Mouse (Mus musculus) MEL (cell line): Measurements from ENCODE around the gene Cmklr1. TPM values are rescaled to one million over a fixed set of nuclear protein-coding genes. Genes with fewer than 3 reads are reported as not detected.

Source experiments
- DNase-seq: peaks from one replicate; pipeline ENCODE4 v3.0.0; 2011; ENCODE audit warnings: low read depth, low spot score
- H3K27ac ChIP-seq: 2 replicates; pipeline ENCODE4 v1.5.1; 2012; ENCODE audit warnings: low read depth, mild to moderate bottlenecking, control low read depth, low read length, moderate library complexity; ENCODE audit not compliant: control insufficient read depth
- H3K27me3 ChIP-seq, 2 experiments: fragments of 150-350 bp in 1 of 2; sonication (generic) in 1 of 2; 2 replicates each; pipeline ENCODE4 v1.6.1; 2012; ENCODE audit warnings: low read length in 2 of 2, mild to moderate bottlenecking in 2 of 2, improper control_type of control experiment in 1 of 2, moderate library complexity in 1 of 2; ENCODE audit not compliant: insufficient read depth in 2 of 2, control insufficient read depth in 1 of 2
- H3K36me3 ChIP-seq, 2 experiments: 2 replicates each; pipeline ENCODE4 v1.6.1; 2012 to 2014; ENCODE audit warnings: low read length in 2 of 2, improper control_type of control experiment in 1 of 2, inconsistent platforms in 1 of 2, mild to moderate bottlenecking in 1 of 2; ENCODE audit not compliant: insufficient read depth in 2 of 2, control insufficient read depth in 1 of 2
- H3K4me1 ChIP-seq, 2 experiments: fragments of 150-350 bp in 1 of 2; sonication (generic) in 1 of 2; 2 replicates each; pipeline ENCODE4 v1.6.1; 2012; ENCODE audit warnings: low read length in 2 of 2, improper control_type of control experiment in 1 of 2, mild to moderate bottlenecking in 1 of 2; ENCODE audit not compliant: insufficient read depth in 2 of 2, control insufficient read depth in 1 of 2
- H3K4me3 ChIP-seq, 2 experiments: fragments of 150-350 bp in 1 of 2; sonication (generic) in 1 of 2; 2 replicates each; pipeline ENCODE4 v1.5.1; 2012; ENCODE audit warnings: low read depth in 2 of 2, low read length in 2 of 2, mild to moderate bottlenecking in 2 of 2, moderate library complexity in 2 of 2, control low read depth in 1 of 2, improper control_type of control experiment in 1 of 2; ENCODE audit not compliant: control insufficient read depth in 1 of 2, insufficient read depth in 1 of 2
- H3K79me2 ChIP-seq: 2 replicates; pipeline ENCODE4 v1.6.1; 2012; ENCODE audit warnings: mild to moderate bottlenecking, low read length, moderate library complexity; ENCODE audit not compliant: control insufficient read depth, poor library complexity, insufficient read depth
- H3K9ac ChIP-seq: 2 replicates; pipeline ENCODE4 v1.6.1; 2012; ENCODE audit warnings: low read depth, mild to moderate bottlenecking, control low read depth, low read length, moderate library complexity; ENCODE audit not compliant: control insufficient read depth, poor library complexity, severe bottlenecking
- H3K9me3 ChIP-seq: fragments of 150-350 bp; sonication (generic); replicated peaks from 2 replicates; pipeline ENCODE4 v1.6.1; 2012; ENCODE audit warnings: mild to moderate bottlenecking, low read length, improper control_type of control experiment, moderate library complexity; ENCODE audit not compliant: insufficient read depth
- BHLHE40 ChIP-seq: IDR thresholded peaks from 2 replicates; pipeline ENCODE4 v1.6.1; 2012; ENCODE audit warnings: low read depth, mild to moderate bottlenecking, inconsistent platforms, low read length, improper control_type of control experiment, borderline replicate concordance
- CHD2 ChIP-seq: IDR thresholded peaks from 2 replicates; pipeline ENCODE4 v1.6.1; 2011; ENCODE audit warnings: low read length, improper control_type of control experiment
- CTCF ChIP-seq, 3 experiments: IDR thresholded peaks in 2 of 3; conservative IDR thresholded peaks in 1 of 3; 2 replicates each; pipeline ENCODE4 v1.5.1; 2011 to 2012; ENCODE audit warnings: low read length in 3 of 3, low read depth in 2 of 3, mild to moderate bottlenecking in 2 of 3, improper control_type of control experiment in 1 of 3, inconsistent platforms in 1 of 3, mixed read lengths in 1 of 3, moderate library complexity in 1 of 3; ENCODE audit not compliant: control insufficient read depth in 1 of 3, insufficient read depth in 1 of 3, poor library complexity in 1 of 3, severe bottlenecking in 1 of 3
- E2F4 ChIP-seq: IDR thresholded peaks from 2 replicates; pipeline ENCODE4 v1.6.1; 2011; ENCODE audit warnings: low read depth, low read length, improper control_type of control experiment, borderline replicate concordance
- EP300 ChIP-seq, 2 experiments: IDR thresholded peaks; 2 replicates each; pipeline ENCODE4 v1.6.1; 2011; ENCODE audit warnings: improper control_type of control experiment in 2 of 2, low read length in 2 of 2, low read depth in 1 of 2, mild to moderate bottlenecking in 1 of 2
- ETS1 ChIP-seq: IDR thresholded peaks from 2 replicates; pipeline ENCODE4 v1.6.1; 2012; ENCODE audit warnings: low read depth, mild to moderate bottlenecking, inconsistent platforms, low read length, improper control_type of control experiment, moderate library complexity
- GATA1 ChIP-seq: IDR thresholded peaks from 2 replicates; pipeline ENCODE4 v1.6.1; 2011; ENCODE audit warnings: low read depth, low read length, improper control_type of control experiment
- KAT2A ChIP-seq: conservative IDR thresholded peaks from 2 replicates; pipeline ENCODE4 v1.6.1; 2012; ENCODE audit warnings: low read depth, low read length, improper control_type of control experiment, inconsistent platforms
- MAFK ChIP-seq: IDR thresholded peaks from 2 replicates; pipeline ENCODE4 v1.6.1; 2011; ENCODE audit warnings: low read depth, mild to moderate bottlenecking, low read length, improper control_type of control experiment, borderline replicate concordance
- MAX ChIP-seq: IDR thresholded peaks from 2 replicates; pipeline ENCODE4 v1.6.1; 2011; ENCODE audit warnings: low read length, improper control_type of control experiment
- MAZ ChIP-seq: IDR thresholded peaks from 2 replicates; pipeline ENCODE4 v1.6.1; 2012; ENCODE audit warnings: low read depth, mild to moderate bottlenecking, inconsistent platforms, low read length, improper control_type of control experiment
- MYB ChIP-seq: IDR thresholded peaks from 2 replicates; pipeline ENCODE4 v1.6.1; 2011; ENCODE audit warnings: mild to moderate bottlenecking, low read depth, low read length, improper control_type of control experiment
- MYC ChIP-seq: IDR thresholded peaks from 2 replicates; pipeline ENCODE4 v1.6.1; 2011; ENCODE audit warnings: low read depth, mild to moderate bottlenecking, low read length, improper control_type of control experiment, moderate library complexity
- POLR2AphosphoS5 ChIP-seq: IDR thresholded peaks from 2 replicates; pipeline ENCODE4 v1.6.1; 2012; ENCODE audit warnings: low read depth, borderline replicate concordance, mild to moderate bottlenecking, inconsistent platforms, low read length, moderate library complexity, mixed read lengths
- RCOR1 ChIP-seq: IDR thresholded peaks from 2 replicates; pipeline ENCODE4 v1.6.1; 2012; ENCODE audit warnings: low read depth, mild to moderate bottlenecking, inconsistent platforms, low read length, improper control_type of control experiment
- SIN3A ChIP-seq: IDR thresholded peaks from 2 replicates; pipeline ENCODE4 v1.6.1; 2012; ENCODE audit warnings: low read length, improper control_type of control experiment, inconsistent platforms
- TBP ChIP-seq: IDR thresholded peaks from 2 replicates; pipeline ENCODE4 v1.8.0; 2011; ENCODE audit warnings: low read depth, low read length, improper control_type of control experiment
- TCF12 ChIP-seq: IDR thresholded peaks from 2 replicates; pipeline ENCODE4 v1.6.1; 2014; ENCODE audit warnings: low read depth, mild to moderate bottlenecking, inconsistent platforms, low read length, improper control_type of control experiment, moderate library complexity
- UBTF ChIP-seq: IDR thresholded peaks from 2 replicates; pipeline ENCODE4 v1.6.1; 2012; ENCODE audit warnings: low read depth, mild to moderate bottlenecking, inconsistent platforms, low read length, improper control_type of control experiment, moderate library complexity, borderline replicate concordance; ENCODE audit not compliant: insufficient read depth
- ZKSCAN1 ChIP-seq: IDR thresholded peaks from 2 replicates; pipeline ENCODE4 v1.6.1; 2012; ENCODE audit warnings: low read depth, mild to moderate bottlenecking, inconsistent platforms, low read length, improper control_type of control experiment, moderate library complexity
- ZMIZ1 ChIP-seq: IDR thresholded peaks from 2 replicates; pipeline ENCODE4 v1.6.1; 2012; ENCODE audit warnings: low read depth, mild to moderate bottlenecking, inconsistent platforms, low read length, improper control_type of control experiment, moderate library complexity
- ZNF384 ChIP-seq: IDR thresholded peaks from 2 replicates; pipeline ENCODE4 v1.6.1; 2012; ENCODE audit warnings: low read depth, mild to moderate bottlenecking, inconsistent platforms, low read length, improper control_type of control experiment
- polyA plus RNA-seq, 2 experiments: library from polyadenylated mRNA; stranded (reverse) in 1 of 2; unstranded in 1 of 2; fragments of >175 nt in 1 of 2; fragments of >200 nt in 1 of 2; gene quantifications; 2 replicates each; pipeline versions ENCODE4 v1.2.1 to v1.2.4; 2012; ENCODE audit warnings: low replicate concordance in 2 of 2, low read depth in 1 of 2; ENCODE audit not compliant: insufficient read length in 2 of 2, insufficient read depth in 1 of 2, missing spikeins in 1 of 2
- total RNA-seq: library from RNA; depleted of rRNA; stranded (reverse); fragments of 300-350 nt; gene quantifications from 2 replicates; pipeline ENCODE4 v1.2.3, GENCODE M21; 2012

The Cmklr1 gene
- total and polyA plus RNA-seq, 3 experiments: not detected

DNA sequence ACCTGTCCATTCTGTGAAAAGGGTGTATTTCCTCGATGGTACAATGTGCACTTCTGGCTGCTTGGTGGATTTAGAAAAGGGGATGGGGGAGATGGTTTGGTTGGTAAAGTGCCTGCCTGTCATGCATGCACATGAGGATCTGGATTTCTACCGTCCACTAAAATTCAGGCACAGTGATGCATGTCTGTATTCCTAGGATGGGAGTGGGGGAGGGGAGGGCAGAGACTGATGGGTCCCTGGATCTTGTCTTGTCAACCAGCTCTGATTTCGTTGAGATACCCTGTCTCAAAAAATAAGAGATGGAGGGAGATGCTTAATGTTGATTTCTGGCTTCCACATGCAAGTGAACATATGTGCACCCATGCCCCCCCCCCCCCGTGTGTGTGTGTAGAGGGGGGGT lies 43.8 kb upstream of the Cmklr1 start:
- Histone ChIP-seq H3K9me3 (no peaks in the 10 kb centered on the region), H3K27me3 (no peaks in the 10 kb centered on the region; a peak in 1 of 4 replicates), H3K27ac (no peak overlapping the region), H3K79me2 (no peaks in the 10 kb centered on the region), H3K36me3 (no peaks in the 10 kb centered on the region), H3K9ac (no peak overlapping the region), H3K4me3 (no peak overlapping the region), H3K4me1 (no peaks in the 10 kb centered on the region)
- TF ChIP-seq KAT2A (no peak), EP300 (IDR thresholded peaks at IDR 0.05; ENCODE audit: low read depth in 1 of 2, low read length in 2 of 2) (no peak), RCOR1 (no peak), BHLHE40 (no peak), GATA1 (no peak), TBP (no peak), POLR2AphosphoS5 (no peak), ZKSCAN1 (no peak), ETS1 (no peak), SIN3A (no peak), UBTF (no peak), ZNF384 (no peak)
- DNase-seq: no peak

GRCm38 (mm10) chr5:113693196-113693755 lies 43.0 kb upstream of the Cmklr1 start:
- DNase-seq: no peak
- no peaks in the 10 kb centered on the region for H3K4me1 ChIP-seq
- no peaks in the 10 kb centered on the region for H3K9me3 ChIP-seq

More at GRCm38 (mm10) chr5:113693196-113693755, 43.0 kb upstream of the Cmklr1 start:
- Histone ChIP-seq H3K36me3 (no peaks in the 10 kb centered on the region), H3K9ac (no peak overlapping the region)
- TF ChIP-seq ZMIZ1: no peak
- no peak for TF ChIP-seq BHLHE40
- TF ChIP-seq MYB: no peak
- TF ChIP-seq CTCF (IDR thresholded peaks at IDR 0.05 in 2 of 3, conservative IDR thresholded peaks at IDR 0.05 in 1 of 3; ENCODE audit: control insufficient read depth in 1 of 3, insufficient read depth in 1 of 3, low read depth in 2 of 3, low read length in 3 of 3, poor library complexity in 1 of 3, severe bottlenecking in 1 of 3): no peak
- TF ChIP-seq CHD2: no peak
- no peak for TF ChIP-seq GATA1
- TF ChIP-seq TCF12: no peak
- no peak for TF ChIP-seq MAX
- TF ChIP-seq MYC: no peak
- no peak for TF ChIP-seq ETS1
- no peak for TF ChIP-seq E2F4
- no peak for TF ChIP-seq ZNF384
- TF ChIP-seq MAZ: no peak
- TF ChIP-seq MAFK: no peak
- TF ChIP-seq, all 39 proteins: peak for 0
- Histone ChIP-seq H3K4me3 (no peak overlapping the region), H3K27me3 (no peaks in the 10 kb centered on the region; a peak in 1 of 4 replicates), H3K79me2 (no peaks in the 10 kb centered on the region), H3K27ac (no peak overlapping the region)
